Mouse (Mus musculus) midbrain, embryonic 11.5 days (tissue): ENCODE data around the gene Mast1. TPM values are rescaled to one million over a fixed set of nuclear protein-coding genes. Genes with fewer than 3 reads are reported as not detected.
A peak's percentile ranks its signal among the peaks of the same experiment; 100 is the strongest.

Experiments used
- ATAC-seq: fragments of 200-750 bp; cut with Nextera tagmentation; 2 replicates; pipeline ENCODE4 v1.8.0; 2017; ENCODE audit warnings: moderate TSS enrichment, moderate library complexity; ENCODE audit not compliant: low FRiP score
- DNase-seq: peaks from one replicate; pipeline ENCODE4 v3.0.0; 2015; ENCODE audit warnings: low spot score; ENCODE audit errors: missing footprints
- H3K27ac ChIP-seq: fragments of 300-500 bp; sonication (generic); 2 replicates; pipeline ENCODE4 v1.5.1; 2014; ENCODE audit warnings: low read depth, low read length
- H3K27me3 ChIP-seq: fragments of 300-500 bp; sonication (generic); 2 replicates; pipeline ENCODE4 v1.6.1; 2014; ENCODE audit warnings: mild to moderate bottlenecking, low read length, moderate library complexity, mixed read lengths; ENCODE audit not compliant: control insufficient read depth, insufficient read depth
- H3K36me3 ChIP-seq: fragments of 300-500 bp; sonication (generic); 2 replicates; pipeline ENCODE4 v1.6.1; 2014; ENCODE audit warnings: mild to moderate bottlenecking, low read length, moderate library complexity, mixed read lengths; ENCODE audit not compliant: control insufficient read depth, insufficient read depth
- H3K4me1 ChIP-seq: fragments of 300-500 bp; sonication (generic); 2 replicates; pipeline ENCODE4 v1.6.1; 2014; ENCODE audit warnings: low read length; ENCODE audit not compliant: control insufficient read depth, insufficient read depth
- H3K4me2 ChIP-seq: fragments of 300-500 bp; sonication (generic); 2 replicates; pipeline ENCODE4 v1.6.1; 2014; ENCODE audit warnings: mild to moderate bottlenecking, moderate library complexity
- H3K4me3 ChIP-seq: fragments of 300-500 bp; sonication (generic); 2 replicates; pipeline ENCODE4 v1.5.1; 2014; ENCODE audit warnings: low read depth, low read length
- H3K9ac ChIP-seq: fragments of 300-500 bp; sonication (generic); 2 replicates; pipeline ENCODE4 v1.6.1; 2014; ENCODE audit warnings: low read length
- H3K9me3 ChIP-seq: fragments of 300-500 bp; sonication (generic); 2 replicates; pipeline ENCODE4 v1.6.1; 2016; ENCODE audit warnings: low read length; ENCODE audit not compliant: control insufficient read depth
- WGBS: fragments of 180-500 bp; shearing (Covaris S2); extraction: QIAGEN DNeasy Blood & Tissue Kit; methylation state at CpG from one replicate; pipeline ENCODE4 v1.1.7; 2014; 5-methylcytosine and 5-hydroxymethylcytosine counted together
- microRNA-seq: library from miRNA; unstranded; fragments of <30 nt; microRNA quantifications from one replicate; pipeline ENCODE4, GENCODE M21; 2017
- polyA plus RNA-seq: library from polyadenylated mRNA; unstranded; fragments of >200 nt; fragmentation: Nextera tagmentation; extraction: Ambion mirVana; gene quantifications from 2 replicates; pipeline ENCODE4 v1.2.1, GENCODE M21; 2014

Gene Mast1
- polyA plus RNA-seq, 1 experiment from 2014 or later = 8.8 TPM

DNA sequence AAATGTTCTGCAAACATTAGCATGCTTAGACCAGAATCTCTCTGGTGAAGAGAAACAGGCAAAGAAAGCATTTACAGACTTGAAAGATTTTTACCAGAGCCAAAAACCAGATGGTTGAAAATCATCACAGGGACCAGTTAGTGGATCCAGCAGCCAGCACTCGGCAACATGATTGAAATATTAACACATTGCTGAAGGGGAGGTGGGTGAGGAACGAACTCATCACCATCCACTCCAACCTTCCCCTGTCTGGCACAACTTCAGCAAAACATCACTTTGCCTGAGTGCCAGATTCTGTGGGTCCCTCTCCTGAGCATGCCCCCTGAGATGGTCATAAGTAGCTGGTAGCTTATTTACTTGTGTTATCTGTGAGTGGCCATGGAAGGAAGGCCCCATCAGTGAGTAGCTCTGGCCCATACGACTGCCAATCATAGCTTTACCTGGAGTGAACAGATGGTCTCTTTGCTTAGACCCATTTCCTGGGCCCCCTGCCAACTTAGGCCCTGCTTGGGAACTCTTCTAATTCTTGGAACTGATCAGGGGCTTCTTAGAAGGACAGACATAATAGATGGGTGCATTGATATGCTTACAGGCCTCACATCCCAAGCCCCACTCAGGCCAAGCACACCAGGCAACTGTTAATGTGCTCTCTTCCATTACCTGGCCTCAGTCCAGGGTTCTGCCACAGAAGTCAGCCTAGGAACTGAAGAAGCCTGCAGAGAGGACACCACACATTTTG, 59.7 kb downstream of the Mast1 start:
- DNase-seq = peak; percentile 23
- no peak for ATAC-seq
- WGBS = 95% methylated on average over 3 of the region's 3 CpGs
- peaks cover 2% of the 10 kb centered on the region for H3K27me3 ChIP-seq
- no peak overlapping the region for H3K4me3 ChIP-seq
- no peak overlapping the region for H3K4me2 ChIP-seq
- H3K4me1 ChIP-seq = peaks cover 1% of the 10 kb centered on the region; the same call in 1 of the 2 replicates
- no peaks in the 10 kb centered on the region for H3K36me3 ChIP-seq
- H3K27ac ChIP-seq = no peak overlapping the region
- no peak overlapping the region for H3K9ac ChIP-seq
- no peaks in the 10 kb centered on the region for H3K9me3 ChIP-seq

DNA sequence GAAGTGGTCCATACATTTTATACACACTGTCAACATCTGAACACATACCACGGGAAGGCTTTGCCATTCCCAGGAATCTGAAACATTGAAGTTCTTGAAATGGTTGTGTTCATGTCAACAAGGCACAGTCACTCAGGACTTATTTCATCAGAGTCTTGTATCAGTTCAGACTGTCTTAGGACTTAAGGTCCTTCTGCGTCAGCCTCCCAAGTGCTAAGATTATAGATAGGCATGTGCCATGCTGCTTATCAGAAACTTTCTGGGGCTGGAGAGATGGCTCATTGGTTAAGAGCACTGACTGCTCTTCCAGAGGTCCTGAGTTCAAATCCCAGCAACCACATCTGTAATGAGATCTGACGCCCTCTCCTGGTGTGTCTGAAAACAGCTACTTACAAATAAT, 62.8 kb downstream of the Mast1 start:
- 96% methylated on average over 3 of the region's 3 CpGs for WGBS
- no peak overlapping the region for H3K4me3 ChIP-seq
- DNase-seq (peak; percentile 47), ATAC-seq (no peak)
- no peak overlapping the region for H3K9ac ChIP-seq
- no peak overlapping the region for H3K27ac ChIP-seq
- no peaks in the 10 kb centered on the region for H3K9me3 ChIP-seq
- H3K27me3 ChIP-seq = peaks cover 8% of the 10 kb centered on the region
- H3K4me1 ChIP-seq = peaks cover 6% of the 10 kb centered on the region; the same call in 1 of the 2 replicates
- H3K4me2 ChIP-seq = no peak overlapping the region
- no peaks in the 10 kb centered on the region for H3K36me3 ChIP-seq

DNA sequence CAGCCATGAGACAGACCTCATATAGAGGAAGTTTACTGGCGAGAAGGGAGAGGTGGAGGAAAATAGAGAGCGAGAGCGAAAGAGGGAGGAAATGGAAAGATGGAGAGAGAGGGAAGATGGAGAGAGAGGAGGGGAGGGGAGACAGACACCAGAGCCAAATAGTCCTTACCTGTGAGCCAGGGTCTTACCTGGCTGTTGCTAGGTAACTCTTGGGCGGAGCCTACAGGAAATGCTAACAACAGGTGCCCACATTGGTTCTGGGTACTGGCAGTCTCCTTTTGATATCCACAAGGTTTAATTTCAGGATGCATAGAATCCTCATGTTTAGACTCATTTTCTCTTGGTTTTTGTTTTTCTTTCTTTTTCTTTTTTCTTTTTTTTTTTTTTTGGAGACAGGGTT, 64.1 kb downstream of the Mast1 start:
- Histone ChIP-seq H3K27ac (no peak overlapping the region), H3K9me3 (no peaks in the 10 kb centered on the region), H3K36me3 (peaks cover 3% of the 10 kb centered on the region; the same call in 1 of the 2 replicates), H3K4me1 (peaks cover 6% of the 10 kb centered on the region; the same call in 1 of the 2 replicates), H3K9ac (no peak overlapping the region), H3K27me3 (peaks cover 8% of the 10 kb centered on the region), H3K4me3 (peak overlapping the region; percentile 31; the same call in 1 of the 2 replicates), H3K4me2 (peak overlapping the region; percentile 71)
- no peak for ATAC-seq
- no peak for DNase-seq
- 80% methylated on average over 4 of the region's 4 CpGs for WGBS

DNA sequence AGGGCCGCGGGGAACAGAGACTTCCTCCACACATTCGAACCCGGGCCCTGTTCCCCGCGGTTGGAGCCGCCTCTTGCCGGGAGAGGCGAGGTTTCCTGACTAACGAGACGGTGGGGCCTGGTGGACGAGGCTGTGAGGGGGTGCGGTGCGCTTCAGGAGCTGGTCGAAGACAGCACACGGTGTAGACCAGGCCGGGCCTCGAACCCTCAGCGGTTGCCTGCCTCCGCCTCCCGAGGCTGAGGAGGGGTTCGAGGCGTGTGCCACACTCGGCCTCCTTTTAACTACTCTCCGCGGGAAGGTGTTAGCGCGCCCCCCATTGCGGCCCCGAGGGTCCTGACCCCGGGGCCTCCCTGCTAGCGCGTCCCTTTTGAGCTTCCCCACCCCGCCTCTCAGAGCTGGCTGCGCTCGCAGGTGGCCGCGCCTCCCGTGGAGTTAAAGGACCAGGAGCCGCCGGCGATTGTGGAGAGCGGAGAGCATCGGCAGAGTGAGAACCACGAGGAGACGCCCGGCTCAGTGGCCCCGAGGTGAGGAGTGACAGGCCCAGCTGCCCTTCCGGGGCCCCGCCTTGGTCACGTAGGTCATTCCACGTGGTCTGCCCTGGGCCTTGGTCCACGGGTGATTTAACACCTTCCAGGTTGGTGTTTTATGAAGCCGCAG, 64.7 kb downstream of the Mast1 start:
- 4% methylated on average over 54 of the region's 54 CpGs for WGBS
- Histone ChIP-seq H3K27me3 (peaks cover 8% of the 10 kb centered on the region), H3K9me3 (no peaks in the 10 kb centered on the region), H3K4me1 (peaks cover 6% of the 10 kb centered on the region; the same call in 1 of the 2 replicates), H3K27ac (no peak overlapping the region), H3K4me3 (peak overlapping the region; percentile 31), H3K4me2 (peak overlapping the region; percentile 71), H3K36me3 (peaks cover 9% of the 10 kb centered on the region), H3K9ac (peak overlapping the region; percentile 66)
- peak; percentile 75 for ATAC-seq
- peak; percentile 92 for DNase-seq

DNA sequence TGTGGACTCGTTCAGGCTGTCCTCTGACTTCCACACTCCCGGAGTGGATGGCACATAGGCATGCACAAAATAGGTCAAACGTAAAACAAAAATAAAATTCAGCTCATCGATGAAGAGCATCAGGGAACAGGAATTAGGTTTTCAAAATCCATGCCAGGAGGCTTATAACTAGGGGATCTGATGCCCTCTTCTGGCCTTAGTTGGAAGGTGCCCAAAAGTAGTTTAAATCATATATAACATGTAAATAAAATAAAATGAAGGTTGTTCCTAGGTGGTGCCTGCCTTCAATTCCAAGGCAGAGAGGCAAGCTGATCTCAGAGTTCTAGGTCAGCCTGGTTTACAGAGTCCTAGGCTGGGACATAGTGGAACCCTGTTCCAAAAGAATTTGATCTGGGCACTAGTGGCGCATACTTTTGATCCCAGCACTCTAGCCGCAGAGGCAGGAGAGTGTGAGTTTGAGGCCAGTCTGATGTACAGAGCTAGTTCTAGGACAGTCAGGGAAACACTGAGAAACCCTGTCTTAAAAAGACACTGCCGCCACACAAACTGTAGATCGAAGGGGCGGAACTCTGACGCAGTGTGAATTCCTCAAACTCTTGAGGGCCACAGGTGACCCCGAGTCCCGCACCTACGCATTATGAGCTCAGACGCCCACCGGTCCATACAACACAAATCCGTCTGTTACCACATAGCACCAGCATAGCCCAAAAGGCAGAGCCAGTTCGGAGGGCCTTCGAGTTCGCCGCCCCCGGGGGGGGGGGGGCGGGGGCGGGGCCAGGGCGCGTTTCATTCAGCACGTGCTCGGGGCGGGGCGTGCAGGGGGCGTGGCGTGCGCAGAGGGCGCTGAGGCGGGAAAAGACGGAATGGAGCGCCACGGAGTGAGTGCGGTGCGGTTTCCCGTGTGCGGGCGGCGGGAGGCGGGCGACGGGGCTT, 65.5 kb downstream of the Mast1 start, which contains the start of gene Syce2:
Syce2 (plus strand) TSS at position 736 of the 933 bp plus-strand sequence.
- DNase-seq (peak; percentile 95), ATAC-seq (peak; percentile 73)
- Histone ChIP-seq H3K36me3 (peaks cover 16% of the 10 kb centered on the region), H3K4me1 (peaks cover 6% of the 10 kb centered on the region; the same call in 1 of the 2 replicates), H3K9ac (peak within 1 kb of the TSS; percentile 66), H3K27ac (no peak within 1 kb of the TSS), H3K4me2 (peak within 1 kb of the TSS; percentile 71), H3K4me3 (peak within 1 kb of the TSS; percentile 31), H3K27me3 (peaks cover 8% of the 10 kb centered on the region), H3K9me3 (no peaks in the 10 kb centered on the region)
- WGBS = 19% methylated on average over 42 of the region's 46 CpGs

Small RNAs within 50 kb of the gene (microRNA-seq; reads per million reads assigned to microRNA genes)
- gene Gm24197 (not detected), gene Mir7069 (4.7 reads per million, percentile 22 among the genes with 10 or more reads in this experiment)

Other genes starting within 250 kb of the Mast1 start
- gene Nacc1, start 249.5 kb downstream of the Mast1 start, polyA plus RNA-seq = 18.6 and 21.4 TPM in 2 replicates
- 5.1 and 6.5 TPM in 2 replicates for gene Lyl1, start 235.9 kb downstream of the Mast1 start, polyA plus RNA-seq
- 1.6 and 1.9 TPM in 2 replicates for gene G430095P16Rik, start 214.4 kb downstream of the Mast1 start, polyA plus RNA-seq
- gene Nfix, start 137.0 kb downstream of the Mast1 start, polyA plus RNA-seq = 2.2 and 2.5 TPM in 2 replicates
- gene Dand5, start 114.5 kb downstream of the Mast1 start, polyA plus RNA-seq = 3.9 and 4.6 TPM in 2 replicates
- gene Gadd45gip1, start 105.8 kb downstream of the Mast1 start, polyA plus RNA-seq = 37.3 and 37.8 TPM in 2 replicates
- gene Rad23a, start 96.7 kb downstream of the Mast1 start, polyA plus RNA-seq = 87.7 and 100 TPM in 2 replicates
- 708 and 747 TPM in 2 replicates for gene Calr, start 90.4 kb downstream of the Mast1 start, polyA plus RNA-seq
- gene Farsa, start 80.4 kb downstream of the Mast1 start, polyA plus RNA-seq = 77.4 and 84.4 TPM in 2 replicates
- gene Syce2, start 65.2 kb downstream of the Mast1 start, polyA plus RNA-seq = 53.2 and 58.8 TPM in 2 replicates
- gene Gcdh, start 43.4 kb downstream of the Mast1 start, polyA plus RNA-seq = 24.6 and 31.8 TPM in 2 replicates
- 13.7 and 14.4 TPM in 2 replicates for gene Klf1, start 35.4 kb downstream of the Mast1 start, polyA plus RNA-seq
- 4.3 and 4.6 TPM in 2 replicates for gene Dnase2a, start 28.8 kb downstream of the Mast1 start, polyA plus RNA-seq
- gene Rtbdn, start 9.6 kb upstream of the Mast1 start, polyA plus RNA-seq = 0.15 TPM in 1 of 2 replicates, not detected in the other
- gene Gm49661, start 32.1 kb upstream of the Mast1 start, polyA plus RNA-seq = not detected in 2 replicates
- gene Prdx2, start 32.2 kb upstream of the Mast1 start, polyA plus RNA-seq = 1,298 and 1,349 TPM in 2 replicates
- gene Rnaseh2a, start 32.4 kb upstream of the Mast1 start, polyA plus RNA-seq = 113 and 121 TPM in 2 replicates
- gene Junb, start 41.4 kb upstream of the Mast1 start, polyA plus RNA-seq = 3.4 and 4.5 TPM in 2 replicates
- 11.4 and 11.8 TPM in 2 replicates for gene Hook2, start 53.2 kb upstream of the Mast1 start, polyA plus RNA-seq
- not detected in 2 replicates for gene Best2, start 77.2 kb upstream of the Mast1 start, polyA plus RNA-seq
- gene Asna1, start 87.9 kb upstream of the Mast1 start, polyA plus RNA-seq = 129 TPM in 2 replicates
- 164 and 180 TPM in 2 replicates for gene Trir, start 89.5 kb upstream of the Mast1 start, polyA plus RNA-seq
- gene Tnpo2, start 99.6 kb upstream of the Mast1 start, polyA plus RNA-seq = 19.5 and 19.9 TPM in 2 replicates
- 22.4 and 25.8 TPM in 2 replicates for gene Fbxw9, start 122.7 kb upstream of the Mast1 start, polyA plus RNA-seq
- gene Gm5741, start 130.6 kb upstream of the Mast1 start, polyA plus RNA-seq = 0.53 TPM in 1 of 2 replicates, not detected in the other
- 65.5 and 66.8 TPM in 2 replicates for gene Dhps, start 134.4 kb upstream of the Mast1 start, polyA plus RNA-seq
- gene Wdr83os, start 143.4 kb upstream of the Mast1 start, polyA plus RNA-seq = 120 and 135 TPM in 2 replicates
- 54.3 and 56.1 TPM in 2 replicates for gene Wdr83, start 143.9 kb upstream of the Mast1 start, polyA plus RNA-seq
- 15.7 and 16.9 TPM in 2 replicates for gene Man2b1, start 145.9 kb upstream of the Mast1 start, polyA plus RNA-seq
- gene Zfp791, start 185.7 kb upstream of the Mast1 start, polyA plus RNA-seq = 1.3 and 1.5 TPM in 2 replicates
- gene Cks1brt, start 214.6 kb upstream of the Mast1 start, polyA plus RNA-seq = not detected in 2 replicates